Mouse (Mus musculus) kidney, postnatal 14 days (tissue): Measurements from ENCODE around the gene Arhgdia.

ENCODE experiments used
- DNase-seq: peaks from one replicate; pipeline ENCODE4 v3.0.0; 2022; ENCODE audit warnings: mixed read lengths

Arhgdia gene

GRCm38 (mm10) chr11:120549986-120550809 lies 31.2 kb downstream of the Arhgdia start:
- peak; percentile 22 for DNase-seq

DNA sequence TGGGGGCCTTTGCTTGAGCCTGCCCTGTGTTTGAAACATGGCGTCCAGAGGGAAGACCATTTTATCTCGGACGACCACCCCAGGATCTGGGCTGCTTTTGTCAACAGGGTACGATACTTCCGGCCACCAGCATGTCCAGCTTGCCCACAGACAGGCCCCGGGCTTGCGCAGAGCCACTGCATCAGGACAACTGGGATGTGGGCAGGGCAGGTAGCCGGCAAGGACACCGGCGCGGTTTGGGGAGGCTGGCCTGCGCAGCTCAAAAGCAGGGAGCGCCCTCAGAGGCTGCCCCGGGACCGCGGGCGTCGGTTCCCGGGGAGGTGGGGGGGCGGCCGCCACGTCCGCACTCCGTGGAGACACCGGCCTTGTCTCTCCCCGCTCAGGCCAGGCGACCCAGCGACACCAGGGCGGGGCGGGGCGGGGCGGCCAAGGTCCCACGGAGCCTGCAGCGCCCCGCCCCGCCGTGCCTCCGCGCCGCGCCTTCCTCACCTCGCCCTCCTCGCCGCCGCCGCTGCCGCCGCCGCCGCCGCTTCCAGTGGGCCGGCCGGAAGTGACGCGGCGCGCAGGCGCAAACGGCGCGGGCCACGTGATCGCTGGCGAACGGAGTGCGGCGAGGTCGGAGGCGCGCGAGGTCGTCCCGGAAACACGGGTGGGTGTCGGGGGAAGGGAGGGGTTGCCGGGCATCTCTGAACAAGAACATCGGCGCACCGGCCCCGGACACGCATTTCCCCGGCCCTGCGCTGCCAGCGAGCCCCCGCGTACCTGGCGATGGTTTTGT lies 32.1 kb downstream of the Arhgdia start, which contains the start of gene Mcrip1:
Gene Mcrip1, minus strand, starts transcription at position 560 of the 778 bp plus-strand sequence.
- DNase-seq: peak; percentile 96

DNA sequence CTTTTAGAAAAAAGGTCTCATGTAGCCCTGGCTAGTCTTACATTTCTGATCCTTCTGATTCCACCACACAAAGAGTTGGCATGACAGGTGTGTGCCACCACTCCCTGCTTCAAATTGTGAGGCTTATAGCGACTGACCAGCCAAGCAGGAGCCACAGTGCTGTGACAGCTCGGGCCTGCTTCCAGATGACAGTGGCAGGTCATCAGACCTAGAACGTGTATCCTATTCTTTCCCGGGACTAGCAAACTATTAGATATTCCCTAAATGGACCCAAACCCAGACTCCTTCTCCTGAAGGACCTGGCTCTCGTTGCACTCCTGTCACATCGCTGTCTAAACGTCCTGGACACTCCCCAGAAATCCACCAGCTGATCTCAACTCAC lies 32.6 kb downstream of the Arhgdia start:
- DNase-seq: no peak

- DNase-seq: no peak
These were observed 33.2 kb downstream of the Arhgdia start for GRCm38 (mm10) chr11:120548214-120548613.

DNA sequence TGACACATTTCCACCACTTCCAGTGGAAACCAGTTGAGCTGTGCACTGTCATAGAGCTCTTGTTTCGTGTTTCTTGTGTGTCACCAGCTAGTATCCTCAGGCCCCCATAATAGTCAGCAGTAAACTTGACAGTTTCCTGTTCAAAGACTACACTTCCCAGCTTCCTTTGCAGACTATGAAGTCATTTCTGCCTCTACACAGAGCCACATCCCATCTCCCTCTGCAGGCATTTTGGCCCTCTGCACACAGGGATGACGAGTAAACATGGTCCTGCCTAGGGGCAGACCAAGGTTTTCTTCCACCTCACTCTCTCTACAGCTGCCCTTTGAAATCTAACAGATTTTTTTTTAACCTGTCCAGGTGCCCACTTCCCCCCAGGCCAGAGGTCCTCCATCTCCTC lies 34.0 kb downstream of the Arhgdia start:
- DNase-seq: peak; percentile 27

- DNase-seq: peak; percentile 55
These were observed 35.5 kb downstream of the Arhgdia start for GRCm38 (mm10) chr11:120545964-120546363.

DNA sequence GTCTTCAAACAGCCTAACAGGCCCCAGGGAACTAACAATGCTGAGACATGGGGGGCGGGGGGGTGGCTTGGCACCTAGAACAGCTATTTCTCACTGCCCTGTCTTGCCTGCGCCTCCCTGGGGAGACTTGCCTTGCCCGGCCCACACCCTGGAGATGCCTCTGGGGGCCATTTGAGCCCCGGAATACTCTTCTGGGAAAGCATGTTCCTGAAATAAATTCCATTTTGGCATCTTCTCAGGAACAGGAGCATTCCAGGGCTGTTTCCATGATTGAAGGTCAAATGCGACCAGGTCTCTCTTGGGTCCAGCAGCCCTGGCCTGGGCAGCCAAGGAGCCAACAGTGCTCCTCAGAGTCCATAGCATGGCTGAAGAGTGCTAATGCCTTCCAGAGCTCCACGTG lies 39.0 kb downstream of the Arhgdia start:
- DNase-seq: peak; percentile 30

- DNase-seq: peak; percentile 33
These were observed 39.5 kb downstream of the Arhgdia start for GRCm38 (mm10) chr11:120541907-120542306.

GRCm38 (mm10) chr11:120539285-120540014 lies 42.0 kb downstream of the Arhgdia start:
- peak; percentile 79 for DNase-seq

DNA sequence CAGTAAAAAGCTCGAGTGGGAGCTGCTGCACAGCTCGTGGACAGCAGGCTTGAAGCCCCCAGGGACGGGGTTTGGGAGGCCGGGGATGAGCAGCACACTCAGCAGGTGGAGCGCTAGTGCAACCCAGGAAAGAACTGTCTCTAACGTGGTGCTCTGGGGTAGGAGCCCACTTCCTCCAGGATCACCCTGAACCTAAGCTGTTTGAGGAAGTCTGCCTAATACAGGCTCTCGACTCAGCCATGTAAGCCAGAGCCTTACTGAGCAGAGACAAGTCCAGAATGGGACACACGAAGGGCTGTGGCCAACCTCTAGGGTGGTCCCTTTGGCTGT lies 42.5 kb downstream of the Arhgdia start:
- DNase-seq: no peak

DNA sequence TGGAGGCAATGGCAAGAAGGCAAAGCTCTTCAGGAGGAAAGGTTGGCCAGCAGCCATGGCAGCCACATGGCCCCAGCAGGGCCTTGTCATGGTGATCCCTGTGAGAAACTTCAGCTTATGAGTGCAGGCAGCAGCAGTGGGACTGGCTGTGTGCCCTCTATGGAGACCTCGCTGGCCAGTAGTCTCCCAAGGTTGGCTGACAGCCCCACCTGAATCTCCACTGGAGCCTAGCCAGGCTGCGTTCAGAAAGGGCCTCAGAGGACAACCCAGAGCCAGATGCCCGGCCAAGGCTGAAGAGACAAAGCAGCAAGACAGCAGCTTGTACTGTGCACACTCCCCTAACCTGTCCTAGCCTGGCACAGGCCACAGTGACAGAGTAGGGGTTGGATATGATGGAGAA lies 42.9 kb downstream of the Arhgdia start:
- DNase-seq: peak; percentile 85

DNA sequence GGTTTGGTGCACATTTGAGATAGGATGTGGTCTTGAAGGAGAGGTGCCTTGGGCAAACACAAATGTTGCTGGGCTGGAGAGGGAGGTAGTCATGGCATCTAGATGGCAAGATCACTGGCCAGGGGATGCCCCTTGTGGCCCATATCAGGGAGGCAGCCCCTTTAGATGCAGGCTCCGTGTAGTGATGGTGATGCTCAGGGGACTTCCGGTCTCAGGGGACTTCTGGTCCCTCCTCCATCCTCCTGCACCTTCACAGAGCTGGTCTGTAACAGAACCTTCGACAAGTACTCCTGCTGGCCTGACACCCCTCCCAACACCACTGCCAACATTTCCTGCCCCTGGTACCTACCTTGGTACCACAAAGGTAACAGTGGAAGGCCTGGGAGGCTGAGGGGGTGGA lies 45.6 kb downstream of the Arhgdia start:
- DNase-seq: no peak

DNA sequence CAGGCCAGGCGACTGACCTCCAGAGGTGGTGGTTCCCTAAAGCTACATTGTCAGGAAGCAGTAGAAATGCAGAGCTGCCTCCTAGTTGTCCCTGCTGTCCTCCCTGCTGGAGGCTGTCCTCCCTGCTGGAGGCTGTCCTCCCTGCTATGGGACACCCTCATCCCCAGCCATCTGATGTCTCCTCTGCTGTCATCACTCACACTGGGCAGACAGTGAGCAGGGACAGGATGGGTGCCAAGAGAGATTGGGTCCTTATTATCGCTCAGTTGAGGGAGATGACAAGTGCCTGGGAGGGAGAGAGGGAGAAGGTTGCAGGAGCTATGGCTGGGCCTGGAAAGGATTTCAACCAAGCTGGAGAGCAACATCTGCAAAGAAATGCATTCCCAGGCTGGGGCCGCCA lies 46.3 kb downstream of the Arhgdia start:
- DNase-seq: no peak

- no peak for DNase-seq
These were observed 47.3 kb downstream of the Arhgdia start for GRCm38 (mm10) chr11:120534093-120534492.

DNA sequence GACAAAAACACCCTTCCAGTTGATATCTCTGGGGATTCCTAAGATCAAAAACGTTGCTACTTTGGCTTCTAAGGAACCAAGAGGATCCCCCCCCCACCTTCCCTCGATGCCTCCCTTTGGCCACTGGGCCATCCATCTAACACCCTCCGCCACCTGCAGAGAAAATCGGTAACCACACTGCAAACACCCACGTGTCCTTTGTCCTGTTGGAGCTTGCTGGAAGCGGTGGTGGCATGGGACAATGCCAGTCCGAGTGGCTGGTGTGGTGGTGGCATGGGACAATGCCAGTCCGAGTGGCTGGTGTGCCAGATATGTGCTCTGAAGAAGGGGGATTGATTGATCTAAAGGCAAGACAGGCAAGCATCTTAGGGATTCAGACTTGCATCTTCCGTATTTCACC lies 49.8 kb downstream of the Arhgdia start:
- DNase-seq: no peak

DNA sequence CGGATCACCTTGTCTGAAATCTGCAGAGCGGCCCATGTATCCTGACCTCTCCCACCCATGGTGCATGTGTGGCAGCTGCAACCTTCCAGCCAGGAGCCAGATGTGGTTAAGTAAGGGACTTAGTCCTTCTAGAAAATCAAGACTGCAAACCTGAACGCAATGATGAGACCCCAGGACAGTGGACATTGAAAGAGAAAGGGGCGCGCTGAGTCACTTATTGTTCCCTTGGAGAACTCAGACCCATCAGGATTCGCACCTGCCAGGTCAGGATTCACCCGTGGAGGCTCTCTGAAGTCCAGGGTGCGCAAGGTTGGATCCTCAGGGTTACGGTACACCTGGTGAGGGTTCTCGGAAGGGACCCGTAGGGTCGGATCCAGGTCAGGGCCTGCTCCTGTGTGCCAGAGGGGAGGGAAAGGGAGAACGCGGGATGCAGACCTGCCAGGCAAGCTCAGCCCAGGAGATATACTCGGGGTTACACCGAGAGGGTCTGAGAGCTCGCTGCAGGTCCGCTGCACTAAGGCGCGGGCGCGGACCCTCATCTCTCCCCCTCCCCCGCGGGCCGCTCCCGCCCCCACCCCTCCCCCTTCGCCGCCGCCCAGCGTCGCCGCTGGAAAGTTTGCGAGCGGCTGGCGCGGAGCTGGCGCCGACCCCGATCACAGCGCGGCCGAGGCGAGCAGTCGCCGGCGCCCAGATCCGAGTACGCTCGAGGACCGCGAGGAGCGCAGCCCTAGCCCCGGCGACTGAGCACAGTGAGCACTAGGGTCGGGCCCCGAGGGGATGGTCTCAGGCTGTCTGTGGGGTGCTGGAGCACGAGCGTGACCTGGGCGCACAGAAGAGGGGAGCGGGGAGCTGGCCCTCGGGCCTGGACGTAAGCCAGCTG lies 51.1 kb downstream of the Arhgdia start, which contains the start of gene Gcgr:
Gene Gcgr, plus strand, starts transcription at position 615 of the 880 bp plus-strand sequence.
- peak; percentile 44 for DNase-seq

DNA sequence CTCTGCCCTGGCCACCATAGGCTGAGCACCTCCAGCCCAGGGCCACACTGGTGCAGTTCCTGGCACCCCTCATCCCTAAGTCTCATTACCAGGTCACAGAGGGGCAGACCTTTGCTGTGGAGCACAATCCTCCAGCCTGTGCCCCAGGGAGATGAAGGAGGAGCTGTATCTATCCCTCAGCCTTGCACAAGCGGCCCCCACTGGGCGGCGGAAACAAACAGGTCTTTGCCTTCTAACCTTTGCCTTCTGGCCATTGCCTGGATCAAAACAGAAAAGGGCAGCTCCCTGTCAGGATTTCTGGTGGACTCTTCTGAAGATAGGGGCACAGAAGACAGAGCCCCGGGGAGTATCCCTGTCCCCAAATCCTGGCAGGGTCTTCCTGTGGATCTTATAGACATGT lies 52.5 kb downstream of the Arhgdia start:
- DNase-seq: no peak
